Mouse (Mus musculus): ENCODE results near the gene Ltbp1. TPM values are rescaled to one million over a fixed set of nuclear protein-coding genes. Genes with fewer than 3 reads are reported as not detected.

Gene Ltbp1
- polyA plus RNA-seq, 1 experiment from 2014 or later, result 3.0 TPM

GRCm38 (mm10) chr17:75036881-75037280, 31.5 kb downstream of the Ltbp1 start:
- no peaks in the 10 kb centered on the region for H3K4me1 ChIP-seq
- H3K4me3 ChIP-seq, result no peak overlapping the region
- no peaks in the 10 kb centered on the region for H3K36me3 ChIP-seq (ENCODE audit: poor library complexity, severe bottlenecking)
- H3K27me3 ChIP-seq, result no peaks in the 10 kb centered on the region
- no peak overlapping the region for H3K9ac ChIP-seq
- WGBS, result 82% methylated on average over 6 of the region's 6 CpGs
- no peak overlapping the region for H3K27ac ChIP-seq
- H3K9me3 ChIP-seq (replicated peaks), result no peaks in the 10 kb centered on the region
- no peak overlapping the region for H3K4me2 ChIP-seq
- ATAC-seq, result no peak

- ATAC-seq, result no peak
- no peaks in the 10 kb centered on the region for H3K9me3 ChIP-seq (replicated peaks)
- 85% methylated on average over 4 of the region's 4 CpGs for WGBS
Observed at GRCm38 (mm10) chr17:75039017-75039416, 33.6 kb downstream of the Ltbp1 start.

GRCm38 (mm10) chr17:75049366-75049969, 44.1 kb downstream of the Ltbp1 start:
- Histone ChIP-seq H3K27ac (no peak overlapping the region), H3K4me1 (no peaks in the 10 kb centered on the region), H3K9me3 (replicated peaks) (no peaks in the 10 kb centered on the region), H3K4me3 (no peak overlapping the region), H3K4me2 (no peak overlapping the region), H3K9ac (no peak overlapping the region), H3K27me3 (no peaks in the 10 kb centered on the region), H3K36me3 (ENCODE audit: poor library complexity, severe bottlenecking) (no peaks in the 10 kb centered on the region)
- WGBS, result 92% methylated on average over 8 of the region's 8 CpGs
- ATAC-seq, result no peak

More at GRCm38 (mm10) chr17:75039017-75039416, 33.6 kb downstream of the Ltbp1 start:
- Histone ChIP-seq H3K27ac (no peak overlapping the region), H3K9ac (no peak overlapping the region), H3K4me1 (no peaks in the 10 kb centered on the region), H3K4me2 (no peak overlapping the region), H3K4me3 (no peak overlapping the region), H3K27me3 (no peaks in the 10 kb centered on the region), H3K36me3 (ENCODE audit: poor library complexity, severe bottlenecking) (no peaks in the 10 kb centered on the region)

DNA sequence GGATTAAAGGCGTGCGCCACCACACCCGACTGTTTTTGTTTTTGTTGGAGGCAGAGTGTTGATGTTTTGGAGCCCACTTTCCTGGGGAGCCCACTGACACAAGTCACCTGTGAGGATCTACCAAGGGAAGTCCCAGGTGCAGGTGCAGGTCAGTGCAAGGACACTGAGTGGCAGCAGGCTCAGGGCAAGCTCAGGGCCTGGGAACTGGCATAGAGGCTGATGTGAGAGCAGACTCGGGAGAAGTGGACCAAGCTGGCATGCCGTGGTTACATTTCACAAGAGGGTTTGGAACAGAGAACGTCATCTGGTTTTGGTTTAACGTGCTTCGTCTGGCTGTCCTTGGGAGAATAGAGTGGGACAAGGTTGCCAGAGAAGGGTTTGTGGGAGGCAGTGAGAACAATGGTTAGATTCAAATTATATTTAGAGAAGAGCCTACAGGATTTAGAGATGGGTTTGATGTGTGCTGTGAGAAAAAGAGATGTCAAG, 46.1 kb downstream of the Ltbp1 start:
- Histone ChIP-seq H3K27ac (no peak overlapping the region), H3K4me2 (no peak overlapping the region), H3K4me1 (no peaks in the 10 kb centered on the region), H3K4me3 (no peak overlapping the region), H3K9me3 (replicated peaks) (no peaks in the 10 kb centered on the region), H3K36me3 (ENCODE audit: poor library complexity, severe bottlenecking) (no peaks in the 10 kb centered on the region), H3K9ac (no peak overlapping the region), H3K27me3 (no peaks in the 10 kb centered on the region)
- WGBS, result 93% methylated on average over 8 of the region's 8 CpGs
- ATAC-seq, result no peak

DNA sequence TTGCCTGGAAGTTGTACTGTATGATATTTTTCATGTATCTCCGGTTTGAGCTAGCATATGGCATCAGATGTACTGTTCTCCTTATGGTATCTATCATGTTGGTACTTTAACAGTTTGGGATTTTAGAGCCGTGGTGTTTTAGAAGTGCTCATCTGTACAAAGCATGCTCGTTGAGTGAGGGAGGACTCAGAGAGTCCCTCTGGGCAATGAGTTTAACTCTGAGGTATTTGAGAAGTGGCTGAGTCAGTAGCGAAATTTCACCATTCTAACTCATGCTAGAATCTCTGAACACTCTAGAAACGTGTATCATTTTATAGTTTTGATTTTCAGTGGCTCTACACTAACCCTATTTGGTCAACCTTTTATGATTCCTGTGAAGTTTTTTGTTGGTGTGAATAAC, 49.9 kb downstream of the Ltbp1 start:
- 87% methylated on average over 5 of the region's 5 CpGs for WGBS
- ATAC-seq, result no peak
- no peak overlapping the region for H3K4me2 ChIP-seq
- no peaks in the 10 kb centered on the region for H3K4me1 ChIP-seq
- no peaks in the 10 kb centered on the region for H3K36me3 ChIP-seq (ENCODE audit: poor library complexity, severe bottlenecking)
- H3K27ac ChIP-seq, result no peak overlapping the region
- no peaks in the 10 kb centered on the region for H3K27me3 ChIP-seq
- H3K9ac ChIP-seq, result no peak overlapping the region
- no peak overlapping the region for H3K4me3 ChIP-seq
- no peaks in the 10 kb centered on the region for H3K9me3 ChIP-seq (replicated peaks)

DNA sequence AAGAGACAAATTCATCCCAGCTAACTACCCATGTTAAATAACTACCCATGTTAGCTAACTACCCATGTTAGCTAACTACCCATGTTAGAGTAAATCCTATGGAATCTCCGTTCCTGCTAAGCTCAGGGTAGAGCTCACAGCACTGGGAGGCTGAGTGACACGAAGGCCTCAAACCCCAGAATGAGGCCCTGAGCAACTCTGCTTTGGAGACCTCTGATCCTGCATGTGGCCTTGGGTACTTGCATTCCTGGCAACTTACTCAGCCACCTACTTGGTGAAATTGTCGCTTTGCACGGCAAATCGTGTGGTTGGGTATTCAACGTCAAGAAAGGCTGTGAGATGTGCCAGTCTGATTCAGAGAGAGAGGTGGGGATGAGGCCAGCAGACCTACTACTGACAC, 50.6 kb downstream of the Ltbp1 start:
- Histone ChIP-seq H3K4me2 (no peak overlapping the region), H3K36me3 (ENCODE audit: poor library complexity, severe bottlenecking) (no peaks in the 10 kb centered on the region), H3K4me3 (no peak overlapping the region), H3K9ac (no peak overlapping the region), H3K9me3 (replicated peaks) (no peaks in the 10 kb centered on the region), H3K27me3 (no peaks in the 10 kb centered on the region), H3K27ac (no peak overlapping the region), H3K4me1 (no peaks in the 10 kb centered on the region)
- 89% methylated on average over 6 of the region's 6 CpGs for WGBS
- ATAC-seq, result no peak

GRCm38 (mm10) chr17:75056631-75057030, 51.3 kb downstream of the Ltbp1 start:
- no peak overlapping the region for H3K4me2 ChIP-seq
- no peak for ATAC-seq
- H3K9me3 ChIP-seq (replicated peaks), result no peaks in the 10 kb centered on the region
- no peaks in the 10 kb centered on the region for H3K4me1 ChIP-seq
- no peak overlapping the region for H3K4me3 ChIP-seq
- no peaks in the 10 kb centered on the region for H3K27me3 ChIP-seq
- no peaks in the 10 kb centered on the region for H3K36me3 ChIP-seq (ENCODE audit: poor library complexity, severe bottlenecking)
- no peak overlapping the region for H3K9ac ChIP-seq
- 53% methylated on average over 8 of the region's 8 CpGs for WGBS
- no peak overlapping the region for H3K27ac ChIP-seq

DNA sequence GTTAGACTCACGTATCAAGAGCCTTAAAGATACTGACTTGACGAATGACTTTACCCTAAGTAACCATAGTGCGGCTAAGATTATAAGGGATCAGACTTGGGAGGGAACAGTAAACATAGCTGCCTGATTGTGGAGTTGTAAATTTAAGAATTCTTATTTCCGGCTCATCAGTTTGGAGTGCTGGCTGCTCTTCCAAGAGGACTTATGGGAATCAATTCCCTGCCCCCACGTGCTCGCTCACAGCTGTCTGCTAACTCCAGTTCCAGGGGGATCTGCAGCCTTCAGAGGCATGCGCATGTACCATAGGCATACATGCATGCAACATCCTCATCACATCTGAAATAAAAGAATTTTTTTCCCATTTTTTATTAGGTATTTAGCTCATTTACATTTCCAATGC, 61.0 kb downstream of the Ltbp1 start:
- Histone ChIP-seq H3K27me3 (0 out of 2 replicates have a peak, but pooled peaks cover 4% of the 10 kb centered on the region), H3K27ac (no peak overlapping the region), H3K36me3 (ENCODE audit: poor library complexity, severe bottlenecking) (no peaks in the 10 kb centered on the region), H3K9me3 (replicated peaks) (no peaks in the 10 kb centered on the region), H3K4me3 (no peak overlapping the region), H3K4me2 (no peak overlapping the region), H3K9ac (no peak overlapping the region), H3K4me1 (no peaks in the 10 kb centered on the region)
- no peak for ATAC-seq
- 90% methylated on average over 7 of the region's 7 CpGs for WGBS

GRCm38 (mm10) chr17:75067314-75067713, 61.9 kb downstream of the Ltbp1 start:
- Histone ChIP-seq H3K4me2 (no peak overlapping the region), H3K9me3 (replicated peaks) (no peaks in the 10 kb centered on the region), H3K4me1 (no peaks in the 10 kb centered on the region), H3K9ac (no peak overlapping the region), H3K27ac (no peak overlapping the region), H3K4me3 (no peak overlapping the region), H3K36me3 (ENCODE audit: poor library complexity, severe bottlenecking) (no peaks in the 10 kb centered on the region), H3K27me3 (0 out of 2 replicates have a peak, but pooled peaks cover 4% of the 10 kb centered on the region)
- 8% methylated on average over 8 of the region's 8 CpGs for WGBS
- ATAC-seq, result no peak

DNA sequence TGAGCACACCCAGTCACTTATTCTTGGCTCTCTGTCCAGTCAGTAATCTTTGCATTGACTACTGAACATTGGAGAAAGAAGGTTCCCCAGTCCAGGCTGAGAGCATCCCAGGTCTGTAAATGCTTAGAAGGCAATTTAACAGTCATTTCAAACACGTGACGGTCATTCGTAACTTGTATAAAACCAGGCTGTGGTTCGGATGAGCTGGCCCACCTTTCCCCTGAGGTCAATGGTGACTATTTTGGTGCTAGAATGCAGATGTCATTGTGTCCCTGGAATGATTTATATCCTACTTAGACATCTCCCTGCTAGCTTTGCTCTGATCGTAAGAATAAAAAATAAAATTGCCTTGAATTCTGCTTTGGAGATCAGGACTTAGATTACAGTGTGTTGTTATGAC, 63.9 kb downstream of the Ltbp1 start:
- H3K27me3 ChIP-seq, result 0 out of 2 replicates have a peak, but pooled peaks cover 4% of the 10 kb centered on the region
- no peaks in the 10 kb centered on the region for H3K9me3 ChIP-seq (replicated peaks)
- no peaks in the 10 kb centered on the region for H3K36me3 ChIP-seq (ENCODE audit: poor library complexity, severe bottlenecking)
- no peak for ATAC-seq
- H3K4me2 ChIP-seq, result no peak overlapping the region
- no peaks in the 10 kb centered on the region for H3K4me1 ChIP-seq
- WGBS, result 93% methylated on average over 5 of the region's 5 CpGs
- no peak overlapping the region for H3K9ac ChIP-seq
- H3K27ac ChIP-seq, result no peak overlapping the region
- no peak overlapping the region for H3K4me3 ChIP-seq

DNA sequence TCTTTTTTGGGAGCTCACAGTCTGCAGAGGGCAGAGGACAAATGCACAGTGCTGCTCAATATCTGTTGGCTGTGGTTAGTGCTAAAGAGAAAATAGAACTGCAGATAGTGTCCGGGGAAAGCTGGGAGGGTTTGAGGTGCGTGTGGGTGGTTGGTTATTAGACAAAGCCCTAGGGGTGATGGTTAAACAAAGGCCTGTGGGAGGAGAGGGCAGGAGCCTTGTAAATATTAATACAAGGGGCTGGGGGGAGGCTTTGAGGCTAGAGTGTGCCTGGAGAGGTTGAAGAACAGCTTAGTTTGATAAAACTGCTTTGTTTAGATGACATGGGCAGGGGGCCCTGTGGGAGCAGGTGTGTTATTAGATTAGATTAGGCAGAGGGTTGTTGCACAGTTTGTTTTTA, 65.8 kb downstream of the Ltbp1 start:
- Histone ChIP-seq H3K27me3 (0 out of 2 replicates have a peak, but pooled peaks cover 4% of the 10 kb centered on the region), H3K4me2 (no peak overlapping the region), H3K4me3 (no peak overlapping the region), H3K9me3 (replicated peaks) (no peaks in the 10 kb centered on the region), H3K36me3 (ENCODE audit: poor library complexity, severe bottlenecking) (no peaks in the 10 kb centered on the region), H3K4me1 (no peaks in the 10 kb centered on the region), H3K27ac (no peak overlapping the region), H3K9ac (no peak overlapping the region)
- 3% methylated on average over 2 of the region's 2 CpGs for WGBS
- ATAC-seq, result no peak

DNA sequence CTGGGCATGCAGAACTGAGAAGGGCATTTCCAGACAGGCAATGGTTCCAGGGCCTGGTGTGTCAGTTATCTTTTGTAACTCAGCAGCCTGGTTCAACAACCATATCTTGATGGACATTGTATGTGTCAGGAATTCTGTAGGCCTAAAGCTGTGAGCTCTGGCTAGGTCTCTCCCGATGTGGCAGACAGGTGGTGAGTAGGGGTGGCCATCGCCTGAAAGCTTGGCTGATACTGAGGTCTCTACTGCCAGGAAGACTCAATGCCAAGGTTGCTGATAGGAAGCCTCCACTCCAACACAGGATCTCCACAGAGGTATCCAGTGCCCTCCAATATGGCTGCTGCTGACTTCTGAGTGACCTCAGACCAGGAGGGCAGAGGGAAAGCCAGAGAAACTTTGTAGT, 66.4 kb downstream of the Ltbp1 start:
- Histone ChIP-seq H3K27ac (no peak overlapping the region), H3K4me1 (no peaks in the 10 kb centered on the region), H3K4me3 (no peak overlapping the region), H3K36me3 (ENCODE audit: poor library complexity, severe bottlenecking) (no peaks in the 10 kb centered on the region), H3K9me3 (replicated peaks) (no peaks in the 10 kb centered on the region), H3K4me2 (no peak overlapping the region), H3K27me3 (0 out of 2 replicates have a peak, but pooled peaks cover 4% of the 10 kb centered on the region), H3K9ac (no peak overlapping the region)
- WGBS, result 95% methylated on average over 2 of the region's 2 CpGs
- ATAC-seq, result no peak

GRCm38 (mm10) chr17:75073887-75074286, 68.5 kb downstream of the Ltbp1 start:
- no peak overlapping the region for H3K27ac ChIP-seq
- 0 out of 2 replicates have a peak, but pooled peaks cover 2% of the 10 kb centered on the region for H3K27me3 ChIP-seq
- H3K9ac ChIP-seq, result no peak overlapping the region
- no peaks in the 10 kb centered on the region for H3K9me3 ChIP-seq (replicated peaks)
- H3K4me3 ChIP-seq, result no peak overlapping the region
- WGBS, result 51% methylated on average over 8 of the region's 8 CpGs
- H3K4me2 ChIP-seq, result no peak overlapping the region
- ATAC-seq, result no peak
- H3K36me3 ChIP-seq (ENCODE audit: poor library complexity, severe bottlenecking), result no peaks in the 10 kb centered on the region
- no peaks in the 10 kb centered on the region for H3K4me1 ChIP-seq

All from forebrain, embryonic 13.5 days (tissue).